Comparison of ENCODE assay signal across 10 mouse cellular contexts in genomic region chr11:107379089-107379845, GRCm38 (mm10).
A peak's percentile ranks its signal among the peaks of the same experiment; 100 is the strongest.
DNase-seq lines count a peak whose midpoint lies in the region; ATAC-seq and TF ChIP-seq lines count a peak whose summit lies in the region.
"Had no signal": no experiment of that assay in that cellular context is flagged by ENCODE, and none has a peak within 500 bp of the region (broad histone marks: within the 10 kb centered on the region; RNA-seq: fewer than 3 reads in every experiment).

No protein-coding gene starts in this region.

- peak overlapping the region; percentile 26 for H3K4me3 ChIP-seq in gastrocnemius, adult 2 months
- no peak overlapping the region for H3K4me3 ChIP-seq in forebrain, embryonic 13.5 days
- H3K4me3 ChIP-seq: limb, embryonic 12.5 days; stomach, embryonic 15.5 days had no signal

- TF ChIP-seq CTCF in gastrocnemius, adult 2 months (IDR thresholded peaks at IDR 0.05), result peak; percentile 34

- peak overlapping the region; percentile 73 for H3K27ac ChIP-seq in gastrocnemius, adult 2 months
- no peak overlapping the region for H3K27ac ChIP-seq in forebrain, embryonic 13.5 days
- H3K27ac ChIP-seq: stomach, embryonic 15.5 days had no signal

- no peak for ATAC-seq in forebrain, embryonic 13.5 days

- no peaks in the 10 kb centered on the region for H3K27me3 ChIP-seq in forebrain, embryonic 13.5 days
- H3K27me3 ChIP-seq: limb, embryonic 12.5 days; stomach, embryonic 15.5 days had no signal

- no peaks in the 10 kb centered on the region for H3K36me3 ChIP-seq in forebrain, embryonic 13.5 days (ENCODE audit: poor library complexity, severe bottlenecking)
- H3K36me3 ChIP-seq: stomach, embryonic 15.5 days had no signal

- no peak overlapping the region for H3K9ac ChIP-seq in forebrain, embryonic 13.5 days
- H3K9ac ChIP-seq: limb, embryonic 12.5 days; stomach, embryonic 15.5 days had no signal

- intact Hi-C loops in gastrocnemius, adult 2 months (cut with DNase I), result no loop called here

- WGBS in forebrain, embryonic 13.5 days, result 89% methylated on average over 22 of the region's 22 CpGs

- H3K4me2 ChIP-seq in forebrain, embryonic 13.5 days, result no peak overlapping the region
- H3K4me2 ChIP-seq: limb, embryonic 12.5 days; stomach, embryonic 15.5 days had no signal

- no peaks in the 10 kb centered on the region for H3K9me3 ChIP-seq in forebrain, embryonic 13.5 days (replicated peaks)
- H3K9me3 ChIP-seq: stomach, embryonic 15.5 days had no signal

- DNase-seq in adrenal gland, adult (ENCODE audit: inconsistent age in 2 of 2, low spot score in 1 of 2), result peak; percentile 35 to 68
- no peak for DNase-seq in adrenal gland, postnatal 4 days (ENCODE audit: low spot score in 2 of 2)
- DNase-seq in R1 (ENCODE audit: low read depth, low spot score), result peak; percentile 79
- DNase-seq in gastrocnemius, adult 2 months, result peak; percentile 85
- peak; percentile 92 to 97 for DNase-seq in kidney, postnatal 25 days
- peak; percentile 78 for DNase-seq in lung, postnatal 10 days
- DNase-seq in embryo, embryonic 11 days, result no peak

- peaks cover 13% of the 10 kb centered on the region for H3K4me1 ChIP-seq in forebrain, embryonic 13.5 days

Comparison
In these comparisons a context has a peak if more than half of its experiments do, and no peak if none do; other contexts are left out.
1. DNase-seq: peak in adrenal gland, adult (2 of 2), R1 (single experiment), gastrocnemius, adult 2 months (single experiment), kidney, postnatal 25 days (2 of 2) and lung, postnatal 10 days (single experiment); none in adrenal gland, postnatal 4 days (0 of 2) and embryo, embryonic 11 days (single experiment).